Mouse (Mus musculus): Measurements from ENCODE around the gene Nup153.

- TF ChIP-seq CTCF (IDR thresholded peaks at IDR 0.05; ENCODE audit: borderline replicate concordance, extremely low read depth, insufficient read depth, insufficient read length) (no peak), POLR2A (IDR thresholded peaks at IDR 0.05; ENCODE audit: borderline replicate concordance, extremely low read depth, insufficient read depth, insufficient read length, poor library complexity, severe bottlenecking) (no peak)
These were observed 11.6 kb downstream of the Nup153 start for GRCm38 (mm10) chr13:46715976-46716639.

All from brain, embryonic 14.5 days (tissue).